Mouse (Mus musculus): ENCODE results near the gene Shisa8. TPM values are rescaled to one million over a fixed set of nuclear protein-coding genes. Genes with fewer than 3 reads are reported as not detected.

Shisa8 gene
- polyA plus RNA-seq, 1 experiment = 0.77 TPM

- TF ChIP-seq POLR2A (IDR thresholded peaks at IDR 0.05; ENCODE audit: borderline replicate concordance, control insufficient read depth, low read depth, low read length) (no peak), CTCF (IDR thresholded peaks at IDR 0.05; ENCODE audit: control insufficient read depth, insufficient read depth, low read length) (no peak)
- Histone ChIP-seq H3K4me3 (replicated peaks; ENCODE audit: control insufficient read depth, low read depth, low read length) (no peak overlapping the region), H3K27ac (ENCODE audit: control insufficient read depth, insufficient read depth, low read depth, low read length, poor library complexity) (no peak overlapping the region), H3K4me1 (ENCODE audit: control insufficient read depth, insufficient read depth, low read length) (peaks cover 4% of the 10 kb centered on the region; the same call in 1 of the 2 replicates)
- 36% methylated on average over 10 of the region's 10 CpGs for WGBS
Measured at GRCm38 (mm10) chr15:82197246-82197750, 15.3 kb downstream of the Shisa8 start.

DNA sequence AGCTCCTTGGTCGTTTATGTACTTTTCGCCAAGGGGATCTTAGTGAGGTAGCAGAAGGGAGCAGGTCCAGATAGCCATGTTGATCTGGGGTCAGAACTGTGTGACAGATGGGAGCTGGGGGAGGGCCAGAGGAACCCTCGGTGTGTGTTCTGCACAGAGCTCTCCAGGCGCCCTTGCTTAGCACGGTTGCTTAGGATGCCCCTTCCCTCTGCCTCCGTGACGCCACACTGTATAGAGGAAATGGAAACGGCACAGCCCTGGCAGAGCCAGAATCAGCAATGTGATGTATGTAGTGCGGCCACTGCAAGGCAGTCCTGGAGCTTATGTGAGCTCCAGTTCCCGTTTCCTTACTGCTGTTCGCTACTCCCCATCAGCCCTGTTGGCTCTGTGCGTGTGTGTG is 16.3 kb downstream of the Shisa8 start:
- peaks cover 4% of the 10 kb centered on the region; the same call in 1 of the 2 replicates for H3K4me1 ChIP-seq (ENCODE audit: control insufficient read depth, insufficient read depth, low read length)
- 51% methylated on average over 12 of the region's 12 CpGs for WGBS
- H3K27ac ChIP-seq (ENCODE audit: control insufficient read depth, insufficient read depth, low read depth, low read length, poor library complexity) = no peak overlapping the region
- H3K4me3 ChIP-seq (replicated peaks; ENCODE audit: control insufficient read depth, low read depth, low read length) = no peak overlapping the region
- TF ChIP-seq POLR2A (IDR thresholded peaks at IDR 0.05; ENCODE audit: borderline replicate concordance, control insufficient read depth, low read depth, low read length) (no peak), CTCF (IDR thresholded peaks at IDR 0.05; ENCODE audit: control insufficient read depth, insufficient read depth, low read length) (no peak)

- 92% methylated on average over 8 of the region's 8 CpGs for whole genome bisulfite sequencing
Measured at GRCm38 (mm10) chr15:82192617-82193016, 20.0 kb downstream of the Shisa8 start.

DNA sequence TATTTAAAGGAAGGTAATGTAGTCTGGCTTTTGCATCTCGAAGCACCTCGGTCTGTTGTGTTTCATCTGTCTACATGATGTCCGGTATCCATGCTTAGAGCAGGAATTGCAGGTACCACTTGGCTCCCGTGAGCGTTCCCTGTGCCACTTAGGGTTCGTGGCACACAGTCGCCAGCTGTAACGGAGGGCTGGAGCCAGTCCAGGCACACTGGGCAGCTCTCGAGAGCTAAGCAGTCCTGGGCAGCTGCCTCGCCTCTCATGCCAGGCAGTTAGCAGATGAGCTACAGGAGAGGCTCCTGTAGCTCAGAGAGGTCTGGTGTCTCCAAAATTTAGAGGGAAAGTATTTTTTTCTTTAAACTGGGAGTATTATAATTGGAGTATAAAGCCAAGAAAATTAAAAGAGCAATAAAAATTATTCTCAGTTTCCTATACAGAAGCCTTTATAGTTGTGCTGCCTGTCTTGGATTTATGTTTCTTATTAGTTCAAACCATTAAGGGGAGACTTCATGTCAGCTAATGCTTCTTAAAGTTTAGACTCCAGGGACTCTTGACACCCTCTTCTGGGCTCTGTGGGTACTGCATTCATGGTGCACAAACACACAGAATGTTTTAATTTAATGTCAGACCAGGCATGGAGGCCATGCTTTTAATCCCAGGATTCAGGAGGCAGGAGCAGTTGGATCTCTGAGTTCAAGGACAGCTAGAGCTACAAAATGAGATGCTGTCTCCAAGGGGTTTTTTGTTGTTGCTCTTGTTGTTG is 24.0 kb downstream of the Shisa8 start:
- Histone ChIP-seq H3K4me3 (replicated peaks; ENCODE audit: control insufficient read depth, low read depth, low read length) (no peak overlapping the region), H3K27ac (ENCODE audit: control insufficient read depth, insufficient read depth, low read depth, low read length, poor library complexity) (no peak overlapping the region), H3K4me1 (ENCODE audit: control insufficient read depth, insufficient read depth, low read length) (peaks cover 14% of the 10 kb centered on the region)
- TF ChIP-seq POLR2A (IDR thresholded peaks at IDR 0.05; ENCODE audit: borderline replicate concordance, control insufficient read depth, low read depth, low read length) = no peak
- TF ChIP-seq CTCF (IDR thresholded peaks at IDR 0.05; ENCODE audit: control insufficient read depth, insufficient read depth, low read length) = no peak
- WGBS = 92% methylated on average over 10 of the region's 10 CpGs

More at GRCm38 (mm10) chr15:82192617-82193016, 20.0 kb downstream of the Shisa8 start:
- Histone ChIP-seq H3K27ac (ENCODE audit: control insufficient read depth, insufficient read depth, low read depth, low read length, poor library complexity) (no peak overlapping the region), H3K4me1 (ENCODE audit: control insufficient read depth, insufficient read depth, low read length) (peaks cover 1% of the 10 kb centered on the region; the same call in 1 of the 2 replicates), H3K4me3 (replicated peaks; ENCODE audit: control insufficient read depth, low read depth, low read length) (no peak overlapping the region)
- TF ChIP-seq POLR2A (IDR thresholded peaks at IDR 0.05; ENCODE audit: borderline replicate concordance, control insufficient read depth, low read depth, low read length) (no peak), CTCF (IDR thresholded peaks at IDR 0.05; ENCODE audit: control insufficient read depth, insufficient read depth, low read length) (no peak)

DNA sequence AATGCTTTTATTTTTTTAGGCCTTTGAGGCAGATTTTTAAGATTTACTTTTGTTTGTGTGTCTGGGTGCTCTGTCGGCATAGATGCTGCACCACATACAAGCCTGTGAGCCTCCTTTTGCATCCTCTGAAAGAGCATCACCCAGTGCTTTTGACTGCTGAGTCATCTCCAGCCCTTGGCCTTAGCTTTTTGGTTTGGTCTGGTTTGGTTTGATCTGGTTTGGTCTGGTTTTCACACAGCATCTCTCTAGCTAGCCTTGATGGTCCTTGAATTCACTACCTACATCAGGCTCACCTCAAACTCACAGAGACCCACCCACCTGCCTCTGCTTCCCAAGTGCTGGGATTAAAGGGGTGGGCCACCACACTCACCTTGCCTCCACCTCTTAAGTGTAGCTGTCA is 24.7 kb downstream of the Shisa8 start:
- H3K4me1 ChIP-seq (ENCODE audit: control insufficient read depth, insufficient read depth, low read length) = peaks cover 15% of the 10 kb centered on the region
- WGBS = 81% methylated on average over 1 of the region's 1 CpGs
- H3K4me3 ChIP-seq (replicated peaks; ENCODE audit: control insufficient read depth, low read depth, low read length) = no peak overlapping the region
- TF ChIP-seq POLR2A (IDR thresholded peaks at IDR 0.05; ENCODE audit: borderline replicate concordance, control insufficient read depth, low read depth, low read length) (no peak), CTCF (IDR thresholded peaks at IDR 0.05; ENCODE audit: control insufficient read depth, insufficient read depth, low read length) (no peak)
- no peak overlapping the region for H3K27ac ChIP-seq (ENCODE audit: control insufficient read depth, insufficient read depth, low read depth, low read length, poor library complexity)

GRCm38 (mm10) chr15:82187401-82187800 is 25.2 kb downstream of the Shisa8 start:
- Histone ChIP-seq H3K4me1 (ENCODE audit: control insufficient read depth, insufficient read depth, low read length) (peaks cover 15% of the 10 kb centered on the region), H3K27ac (ENCODE audit: control insufficient read depth, insufficient read depth, low read depth, low read length, poor library complexity) (peak overlapping the region; percentile 74), H3K4me3 (replicated peaks; ENCODE audit: control insufficient read depth, low read depth, low read length) (no peak overlapping the region)
- 87% methylated on average over 4 of the region's 4 CpGs for WGBS
- TF ChIP-seq CTCF (IDR thresholded peaks at IDR 0.05; ENCODE audit: control insufficient read depth, insufficient read depth, low read length) (no peak), POLR2A (IDR thresholded peaks at IDR 0.05; ENCODE audit: borderline replicate concordance, control insufficient read depth, low read depth, low read length) (no peak)

GRCm38 (mm10) chr15:82186931-82187330 is 25.7 kb downstream of the Shisa8 start:
- 8% methylated on average over 5 of the region's 5 CpGs for WGBS
- TF ChIP-seq POLR2A (IDR thresholded peaks at IDR 0.05; ENCODE audit: borderline replicate concordance, control insufficient read depth, low read depth, low read length) (no peak), CTCF (IDR thresholded peaks at IDR 0.05; ENCODE audit: control insufficient read depth, insufficient read depth, low read length) (no peak)
- peaks cover 15% of the 10 kb centered on the region for H3K4me1 ChIP-seq (ENCODE audit: control insufficient read depth, insufficient read depth, low read length)

DNA sequence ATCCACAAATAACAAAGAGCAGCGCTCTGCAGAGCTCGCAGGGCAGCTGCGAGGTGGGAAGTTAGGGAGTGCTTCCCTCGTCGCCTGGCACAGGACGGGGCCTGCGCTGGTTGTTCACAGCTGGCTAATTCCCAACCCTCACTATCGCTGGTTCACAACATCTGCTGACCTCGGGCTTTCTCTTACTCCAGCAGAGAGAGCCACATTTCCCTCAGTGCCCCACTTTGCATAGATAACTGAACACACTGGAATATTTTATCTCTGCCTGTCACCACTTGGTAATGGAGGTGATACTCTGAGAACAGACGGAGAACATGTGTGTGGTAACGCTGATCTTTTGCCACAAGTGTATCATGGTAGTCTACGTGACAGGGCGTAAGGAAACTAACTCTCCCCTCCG is 26.5 kb downstream of the Shisa8 start:
- Histone ChIP-seq H3K27ac (ENCODE audit: control insufficient read depth, insufficient read depth, low read depth, low read length, poor library complexity) (peak overlapping the region; percentile 74), H3K4me1 (ENCODE audit: control insufficient read depth, insufficient read depth, low read length) (peaks cover 15% of the 10 kb centered on the region), H3K4me3 (replicated peaks; ENCODE audit: control insufficient read depth, low read depth, low read length) (no peak overlapping the region)

More at GRCm38 (mm10) chr15:82186931-82187330, 25.7 kb downstream of the Shisa8 start:
- Histone ChIP-seq H3K27ac (ENCODE audit: control insufficient read depth, insufficient read depth, low read depth, low read length, poor library complexity) (peak overlapping the region; percentile 84), H3K4me3 (replicated peaks; ENCODE audit: control insufficient read depth, low read depth, low read length) (no peak overlapping the region)

More for the DNA sequence above, 26.5 kb downstream of the Shisa8 start:
- 72% methylated on average over 14 of the region's 14 CpGs for WGBS
- no peak for TF ChIP-seq POLR2A (IDR thresholded peaks at IDR 0.05; ENCODE audit: borderline replicate concordance, control insufficient read depth, low read depth, low read length)
- no peak for TF ChIP-seq CTCF (IDR thresholded peaks at IDR 0.05; ENCODE audit: control insufficient read depth, insufficient read depth, low read length)
